Mouse (Mus musculus) ES-CJ7 (cell line): ENCODE data around the gene Caprin2.

Experiments
- DNase-seq: peaks from one replicate; pipeline ENCODE4 v3.0.0; 2011; ENCODE audit warnings: low read depth, low spot score

The Caprin2 gene

DNA sequence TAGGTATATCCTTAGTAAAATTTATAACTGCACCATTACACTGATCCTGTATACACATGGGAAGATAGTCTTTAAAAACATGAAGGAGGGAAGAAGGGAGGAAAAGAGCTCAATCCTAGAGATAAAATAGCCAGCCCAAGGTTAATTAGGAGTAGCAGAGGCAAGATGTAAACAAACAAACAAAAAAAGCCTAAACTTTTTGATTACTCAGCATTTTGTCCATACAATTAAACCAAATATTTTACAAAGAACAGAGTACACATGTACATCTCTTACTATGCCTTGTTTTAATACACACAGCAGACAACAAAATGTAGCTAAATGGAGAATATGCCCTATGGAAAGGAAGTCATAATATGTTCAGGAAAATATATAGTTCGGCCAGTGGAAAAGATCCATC is 54.3 kb downstream of the Caprin2 start:
- DNase-seq, result no peak

DNA sequence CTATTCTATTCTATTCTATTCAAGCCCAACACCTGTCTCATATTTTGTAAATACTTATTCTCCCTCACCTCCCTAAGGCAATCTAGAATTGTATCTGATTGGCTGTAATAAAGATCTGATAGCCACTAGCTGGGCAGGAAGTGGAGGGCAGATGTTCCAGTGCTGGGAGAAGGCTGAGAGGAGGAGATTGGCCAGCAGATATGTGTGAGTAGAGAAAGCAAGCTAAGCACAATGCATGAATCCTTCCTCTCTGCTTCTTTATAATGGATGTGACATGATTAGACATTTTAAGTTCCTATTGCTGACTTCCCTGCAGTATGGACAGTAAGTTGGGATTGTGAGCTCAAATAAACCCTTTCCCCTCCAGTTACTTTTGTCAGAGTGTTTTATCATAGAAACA is 57.6 kb downstream of the Caprin2 start:
- no peak for DNase-seq

DNA sequence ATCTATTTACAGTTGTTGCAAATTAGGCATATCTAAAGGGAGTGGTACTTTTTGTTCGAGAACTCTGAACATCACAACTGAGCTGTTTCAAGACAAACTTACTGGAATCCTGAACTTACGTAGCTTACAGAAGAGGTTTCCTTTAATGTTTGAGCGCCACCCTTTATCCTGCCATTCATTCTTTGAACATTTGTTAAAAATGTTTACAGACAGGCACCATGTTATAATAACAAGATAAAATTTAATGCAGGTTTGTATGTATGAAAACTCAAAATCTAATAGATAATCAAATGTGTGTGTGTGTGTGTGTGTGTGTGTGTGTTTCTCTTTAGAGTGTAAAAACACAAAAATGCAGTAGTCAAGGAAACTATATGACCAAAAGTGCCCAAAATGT is 64.3 kb downstream of the Caprin2 start:
- DNase-seq, result no peak

DNA sequence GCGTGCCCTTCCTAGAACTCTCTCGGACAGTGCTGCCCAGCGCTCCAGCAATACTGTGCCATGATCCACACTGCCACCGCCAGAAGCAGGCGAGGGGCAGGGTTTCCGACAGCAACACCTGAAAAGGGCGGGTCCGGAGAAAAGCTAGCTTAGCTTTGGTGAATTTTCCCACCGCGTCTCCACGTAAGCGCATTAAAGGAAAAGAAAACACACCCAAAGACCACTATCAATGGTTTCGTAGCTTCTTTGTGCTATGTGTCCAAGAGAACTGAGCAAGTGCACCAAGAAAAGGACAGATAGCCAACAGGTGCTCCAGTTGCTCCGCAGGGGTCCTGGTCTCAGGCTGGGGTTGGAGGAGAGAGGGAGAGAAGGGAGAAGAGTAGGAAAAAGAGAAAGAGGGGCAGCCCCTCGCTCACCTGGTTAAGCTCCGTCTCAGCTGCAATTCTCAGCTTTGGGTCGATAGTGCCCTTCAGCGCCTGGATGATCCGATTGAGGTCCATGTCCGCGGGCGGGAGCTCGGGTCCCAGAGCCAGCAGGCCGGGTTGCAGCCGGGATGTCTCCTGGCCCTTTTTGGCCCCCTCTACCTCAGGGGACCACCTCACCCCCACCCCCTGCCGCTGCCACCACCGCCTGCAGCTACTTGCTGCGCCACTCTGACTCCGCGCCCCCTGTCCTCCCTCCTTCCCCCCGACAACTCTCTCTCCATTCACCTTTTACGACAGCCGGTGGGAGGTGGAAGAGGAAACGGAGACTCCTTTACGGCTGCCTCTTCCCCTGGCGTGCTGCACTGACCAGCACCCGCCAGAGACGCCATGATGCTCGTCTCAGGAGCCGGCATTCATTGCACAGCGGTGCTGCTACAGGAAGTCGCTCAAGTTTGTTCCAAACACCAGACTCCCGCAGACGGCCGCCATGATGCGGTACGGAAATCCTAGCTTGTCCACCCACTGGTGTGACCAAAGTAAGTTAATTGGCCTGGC is 65.0 kb downstream of the Caprin2 start, which contains the start of gene Ipo8:
Gene Ipo8, minus strand, starts transcription at position 720 of the 980 bp plus-strand sequence.
- peak; percentile 99 for DNase-seq

DNA sequence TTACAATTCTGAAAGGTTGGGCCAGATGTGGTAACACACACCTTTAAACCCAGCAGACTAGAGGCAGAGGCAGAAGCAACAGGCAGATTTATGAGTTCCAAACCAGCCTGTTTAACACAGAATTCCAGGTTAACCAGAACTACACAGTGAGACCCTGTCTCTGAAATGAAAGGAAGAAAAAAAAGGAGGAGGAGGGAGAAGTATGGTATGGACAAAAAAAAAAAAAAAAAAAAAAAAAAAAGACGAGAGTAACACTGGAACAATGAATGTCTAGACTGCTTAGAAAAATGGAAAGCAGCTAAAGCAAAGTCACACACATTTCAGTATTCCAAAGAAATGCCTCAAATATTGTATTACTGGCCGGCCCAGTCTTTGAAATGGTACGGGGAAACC is 65.7 kb downstream of the Caprin2 start:
- DNase-seq, result no peak

DNA sequence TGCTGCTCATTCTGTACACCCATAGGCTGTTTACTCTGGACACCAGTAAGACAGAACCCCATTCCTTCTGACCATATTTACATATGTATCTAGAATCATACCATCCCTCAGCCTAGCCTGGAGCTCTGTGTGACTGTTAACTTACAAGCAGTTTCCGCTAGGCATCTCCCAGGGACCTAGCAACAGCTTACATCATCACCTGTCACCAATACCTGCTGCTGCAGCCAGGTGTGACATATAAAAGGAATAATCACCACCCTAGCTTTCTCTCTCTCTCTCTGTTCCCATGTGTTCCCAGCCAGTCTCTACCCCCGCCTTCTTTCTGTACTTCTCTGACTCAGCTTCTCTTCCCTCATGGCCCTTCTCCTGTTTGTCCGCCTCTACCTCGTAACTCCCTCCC is 69.9 kb downstream of the Caprin2 start:
- DNase-seq, result peak; percentile 25

DNA sequence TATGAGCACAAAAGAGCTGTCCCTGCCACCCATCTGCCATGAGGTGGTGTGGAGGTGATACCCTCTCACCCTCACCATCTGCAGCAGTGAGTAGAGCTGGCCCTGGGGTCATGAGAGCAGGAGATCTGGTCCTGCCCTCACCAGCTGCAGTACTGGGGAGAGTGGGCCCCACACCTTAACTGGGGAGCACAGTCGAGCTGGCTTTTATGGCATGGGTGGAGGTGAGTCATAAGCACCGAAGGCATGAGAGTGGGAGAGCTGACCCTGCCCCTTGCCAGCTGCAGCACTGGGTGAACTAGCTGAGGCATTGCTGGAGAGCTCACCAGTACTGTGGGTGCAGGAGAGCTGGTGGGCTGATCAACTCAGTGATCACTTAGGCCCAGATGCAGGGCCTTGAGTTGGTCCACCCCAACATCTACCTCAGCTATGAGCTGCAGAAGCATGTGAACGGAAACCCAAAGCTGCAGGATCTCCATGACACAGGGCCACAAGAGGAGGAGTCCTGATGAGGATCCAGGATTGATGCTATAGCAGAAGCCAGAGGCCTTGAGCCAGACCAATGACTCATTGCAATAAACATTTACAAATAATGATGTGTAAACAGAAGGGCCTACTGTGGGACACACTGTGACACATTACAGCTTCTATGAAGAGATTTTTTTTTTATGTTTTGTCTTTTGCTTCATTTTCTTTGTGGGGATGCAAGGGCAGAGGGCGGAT is 77.3 kb downstream of the Caprin2 start:
- DNase-seq, result no peak

DNA sequence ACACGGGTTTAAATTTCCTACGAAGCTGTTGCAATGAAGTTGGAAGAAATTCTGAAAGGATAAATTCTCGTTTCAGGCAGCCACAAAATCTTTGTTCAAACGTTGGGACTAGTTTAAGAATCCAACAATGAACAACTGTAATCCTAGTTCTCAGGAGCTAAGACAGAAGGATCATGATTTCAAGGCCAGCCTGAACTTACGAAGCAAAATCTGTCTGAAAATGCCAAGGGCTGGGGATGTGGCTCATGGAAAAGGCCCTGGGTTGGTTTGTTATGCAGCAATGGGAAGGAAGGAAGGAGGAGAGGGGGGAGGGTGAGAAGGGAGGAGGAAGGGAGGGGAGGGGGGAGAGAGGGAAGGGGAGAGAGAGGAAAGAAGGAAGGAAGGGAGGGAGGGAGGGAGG is 79.3 kb downstream of the Caprin2 start:
- DNase-seq, result no peak

DNA sequence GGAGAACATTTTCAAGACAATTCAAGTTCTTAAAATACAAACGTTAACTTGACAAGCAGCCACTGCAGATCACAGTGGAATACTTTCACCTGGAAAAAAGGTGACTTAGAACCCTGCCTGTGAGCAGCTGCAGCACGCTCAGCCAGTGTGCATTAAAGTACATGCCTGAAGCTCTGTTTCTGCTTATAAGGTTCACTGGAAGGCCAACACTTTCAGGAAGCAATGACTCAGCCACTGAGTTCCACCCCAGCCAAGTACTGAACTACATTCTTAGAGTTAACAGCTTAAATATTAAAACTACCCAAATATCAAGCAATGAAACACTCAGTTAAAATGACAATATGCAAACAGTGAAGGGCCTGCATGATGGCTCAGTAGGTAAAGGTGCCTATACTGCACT is 84.9 kb downstream of the Caprin2 start:
- DNase-seq, result no peak

DNA sequence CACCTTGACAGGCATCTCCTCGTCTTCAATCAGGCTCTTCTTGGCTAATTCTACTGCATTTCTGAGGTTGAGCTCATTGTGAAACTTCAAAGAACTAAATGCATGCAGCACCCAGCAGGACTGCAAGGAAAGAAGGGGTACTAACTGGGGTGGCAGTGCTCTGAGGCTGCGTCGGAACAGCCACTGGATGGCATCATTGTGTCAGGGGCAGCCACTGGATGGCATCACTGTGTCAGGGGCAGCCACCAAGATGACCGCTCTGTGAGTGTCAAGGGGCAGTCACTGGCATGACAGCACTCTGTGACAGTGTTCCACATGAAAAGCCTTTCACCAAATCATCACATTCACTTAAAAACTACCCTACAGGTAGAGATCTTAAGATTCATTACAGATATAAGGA is 96.3 kb downstream of the Caprin2 start:
- DNase-seq, result no peak

DNA sequence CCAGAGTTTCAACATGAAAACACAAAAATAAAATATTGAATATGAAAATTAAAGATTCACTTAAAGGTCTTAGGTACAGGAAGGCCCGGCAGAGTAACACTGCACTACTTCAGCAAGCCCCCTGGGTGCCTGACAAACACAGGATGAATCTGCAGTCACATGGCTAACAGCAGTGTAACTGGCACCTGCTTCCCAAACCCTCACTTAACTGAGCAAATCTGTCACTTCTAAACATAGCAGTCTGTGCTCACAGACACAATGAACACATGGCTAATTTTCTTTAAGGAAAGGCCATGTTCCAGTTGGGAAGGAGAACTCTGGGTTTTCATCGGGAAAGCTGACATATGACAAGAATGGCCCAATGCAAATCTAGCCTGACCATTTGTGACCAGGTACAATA is 100.9 kb downstream of the Caprin2 start:
- no peak for DNase-seq
